Mouse (Mus musculus): ENCODE measurements around the gene Wdtc1. TPM values are rescaled to one million over a fixed set of nuclear protein-coding genes. Genes with fewer than 3 reads are reported as not detected.

The Wdtc1 gene
- total RNA-seq, 1 experiment = 91.8 TPM

GRCm38 (mm10) chr4:133370298-133371274 is 17.3 kb upstream of the Wdtc1 start:
- H3K9ac ChIP-seq (ENCODE audit: insufficient read depth, low read depth, low read length, poor library complexity, severe bottlenecking) = peak overlapping the region; percentile 83
- peak overlapping the region; percentile 75 to 80 for H3K4me3 ChIP-seq (ENCODE audit: insufficient read depth in 1 of 2, low read depth in 1 of 2, low read length in 2 of 2, poor library complexity in 1 of 2, severe bottlenecking in 1 of 2)
- peaks cover 4% of the 10 kb centered on the region; the same call in 1 of the 2 replicates for H3K36me3 ChIP-seq (ENCODE audit: control insufficient read depth, insufficient read depth, low read length, poor library complexity, severe bottlenecking)
- no peak for TF ChIP-seq MAFK (IDR thresholded peaks at IDR 0.05; ENCODE audit: insufficient read depth, low read depth, low read length)
- TF ChIP-seq ZNF384 (IDR thresholded peaks at IDR 0.05; ENCODE audit: low read depth, low read length) = no peak
- no peaks in the 10 kb centered on the region for H3K9me3 ChIP-seq (ENCODE audit: control insufficient read depth, insufficient read depth, low read depth, low read length)
- no peak overlapping the region for H3K27ac ChIP-seq (ENCODE audit: insufficient read depth, low read depth, low read length, poor library complexity, severe bottlenecking)
- peaks cover 5 to 15% of the 10 kb centered on the region in 2 experiments for H3K4me1 ChIP-seq (ENCODE audit: control insufficient read depth in 2 of 2, insufficient read depth in 2 of 2, low read length in 2 of 2, poor library complexity in 1 of 2)
- DNase-seq (ENCODE audit: low read depth, low spot score) = no peak
- in situ Hi-C loops (cut with MboI; ENCODE audit: low sequenced_read_pairs in 2 of 2, unreplicated experiment in 2 of 2) = no loop called here

GRCm38 (mm10) chr4:133369553-133370297 is 16.4 kb upstream of the Wdtc1 start, which contains the start of gene Slc9a1:
Gene Slc9a1 (plus strand): TSS chr4:133369706.
- Histone ChIP-seq H3K4me1 (ENCODE audit: control insufficient read depth in 2 of 2, insufficient read depth in 2 of 2, low read length in 2 of 2, poor library complexity in 1 of 2) (peaks cover 5 to 13% of the 10 kb centered on the region in 2 experiments), H3K36me3 (ENCODE audit: control insufficient read depth, insufficient read depth, low read length, poor library complexity, severe bottlenecking) (no peaks in the 10 kb centered on the region), H3K9me3 (ENCODE audit: control insufficient read depth, insufficient read depth, low read depth, low read length) (no peaks in the 10 kb centered on the region), H3K4me3 (ENCODE audit: insufficient read depth in 1 of 2, low read depth in 1 of 2, low read length in 2 of 2, poor library complexity in 1 of 2, severe bottlenecking in 1 of 2) (peak within 1 kb of the TSS; percentile 75 to 80), H3K27ac (ENCODE audit: insufficient read depth, low read depth, low read length, poor library complexity, severe bottlenecking) (no peak within 1 kb of the TSS), H3K9ac (ENCODE audit: insufficient read depth, low read depth, low read length, poor library complexity, severe bottlenecking) (peak within 1 kb of the TSS; percentile 83)
- TF ChIP-seq ZC3H11A (IDR thresholded peaks at IDR 0.05; ENCODE audit: borderline replicate concordance, low read depth, low read length) (no peak), HCFC1 (IDR thresholded peaks at IDR 0.05; ENCODE audit: borderline replicate concordance, insufficient read depth, low read length) (peak; percentile 75), MAFK (IDR thresholded peaks at IDR 0.05; ENCODE audit: insufficient read depth, low read depth, low read length) (no peak), CHD2 (IDR thresholded peaks at IDR 0.05; ENCODE audit: low read depth, low read length) (no peak), ZNF384 (IDR thresholded peaks at IDR 0.05; ENCODE audit: low read depth, low read length) (peak; percentile 98)
- in situ Hi-C loops (cut with MboI; ENCODE audit: low sequenced_read_pairs in 2 of 2, unreplicated experiment in 2 of 2) = no loop called here
- peak; percentile 83 for DNase-seq (ENCODE audit: low read depth, low spot score)

- Histone ChIP-seq H3K4me1 (ENCODE audit: control insufficient read depth in 2 of 2, insufficient read depth in 2 of 2, low read length in 2 of 2, poor library complexity in 1 of 2) (peaks cover 2 to 4% of the 10 kb centered on the region in 2 experiments; a peak in 2 of 4 replicates), H3K27ac (ENCODE audit: insufficient read depth, low read depth, low read length, poor library complexity, severe bottlenecking) (no peak overlapping the region), H3K4me3 (ENCODE audit: insufficient read depth in 1 of 2, low read depth in 1 of 2, low read length in 2 of 2, poor library complexity in 1 of 2, severe bottlenecking in 1 of 2) (no peak overlapping the region), H3K9ac (ENCODE audit: insufficient read depth, low read depth, low read length, poor library complexity, severe bottlenecking) (no peak overlapping the region), H3K36me3 (ENCODE audit: control insufficient read depth, insufficient read depth, low read length, poor library complexity, severe bottlenecking) (no peaks in the 10 kb centered on the region), H3K9me3 (ENCODE audit: control insufficient read depth, insufficient read depth, low read depth, low read length) (no peaks in the 10 kb centered on the region)
- in situ Hi-C loops (cut with MboI; ENCODE audit: low sequenced_read_pairs in 2 of 2, unreplicated experiment in 2 of 2) = no loop called here
- TF ChIP-seq MAFK (IDR thresholded peaks at IDR 0.05; ENCODE audit: insufficient read depth, low read depth, low read length) (no peak), ZC3H11A (IDR thresholded peaks at IDR 0.05; ENCODE audit: borderline replicate concordance, low read depth, low read length) (no peak), CHD2 (IDR thresholded peaks at IDR 0.05; ENCODE audit: low read depth, low read length) (no peak), HCFC1 (IDR thresholded peaks at IDR 0.05; ENCODE audit: borderline replicate concordance, insufficient read depth, low read length) (no peak), ZNF384 (IDR thresholded peaks at IDR 0.05; ENCODE audit: low read depth, low read length) (no peak)
- no peak for DNase-seq (ENCODE audit: low read depth, low spot score)
Observed at GRCm38 (mm10) chr4:133354641-133355040, 1.4 kb upstream of the Wdtc1 start.

- H3K4me1 ChIP-seq (ENCODE audit: control insufficient read depth in 2 of 2, insufficient read depth in 2 of 2, low read length in 2 of 2, poor library complexity in 1 of 2) = peaks cover 4 to 9% of the 10 kb centered on the region in 2 experiments; a peak in 3 of 4 replicates
- in situ Hi-C loops (cut with MboI; ENCODE audit: low sequenced_read_pairs in 2 of 2, unreplicated experiment in 2 of 2) = no loop called here
- TF ChIP-seq CHD2 (IDR thresholded peaks at IDR 0.05; ENCODE audit: low read depth, low read length) (no peak), ZNF384 (IDR thresholded peaks at IDR 0.05; ENCODE audit: low read depth, low read length) (no peak), MAFK (IDR thresholded peaks at IDR 0.05; ENCODE audit: insufficient read depth, low read depth, low read length) (no peak), HCFC1 (IDR thresholded peaks at IDR 0.05; ENCODE audit: borderline replicate concordance, insufficient read depth, low read length) (no peak), ZC3H11A (IDR thresholded peaks at IDR 0.05; ENCODE audit: borderline replicate concordance, low read depth, low read length) (no peak)
- H3K27ac ChIP-seq (ENCODE audit: insufficient read depth, low read depth, low read length, poor library complexity, severe bottlenecking) = peak overlapping the region; percentile 100
- H3K9ac ChIP-seq (ENCODE audit: insufficient read depth, low read depth, low read length, poor library complexity, severe bottlenecking) = peak overlapping the region; percentile 90
- H3K36me3 ChIP-seq (ENCODE audit: control insufficient read depth, insufficient read depth, low read length, poor library complexity, severe bottlenecking) = no peaks in the 10 kb centered on the region
- H3K9me3 ChIP-seq (ENCODE audit: control insufficient read depth, insufficient read depth, low read depth, low read length) = no peaks in the 10 kb centered on the region
- peak overlapping the region; percentile 87 to 94 for H3K4me3 ChIP-seq (ENCODE audit: insufficient read depth in 1 of 2, low read depth in 1 of 2, low read length in 2 of 2, poor library complexity in 1 of 2, severe bottlenecking in 1 of 2)
- peak; percentile 99 for DNase-seq (ENCODE audit: low read depth, low spot score)
Observed at GRCm38 (mm10) chr4:133352797-133353196, 484 bp downstream of the Wdtc1 start.
